26 mouse cellular contexts compared by ENCODE assay signal in genomic region chr9:122314942-122315341, GRCm38 (mm10).
"Had no signal": no experiment of that assay in that cellular context is flagged by ENCODE, and none has a peak within 500 bp of the region (broad histone marks: within the 10 kb centered on the region; RNA-seq: fewer than 3 reads in every experiment).

No protein-coding gene starts in this region.

- ATAC-seq: hindbrain, embryonic 16.5 days; inflammation-experienced regulatory T-cells, adult 6 months; intestine, embryonic 15.5 days; liver, embryonic 12.5 days had no signal

- H3K27me3 ChIP-seq: heart, embryonic 13.5 days; heart, embryonic 15.5 days; intestine, embryonic 15.5 days; kidney, embryonic 15.5 days; limb, embryonic 13.5 days; limb, embryonic 15.5 days; liver, embryonic 12.5 days had no signal

- H3K4me2 ChIP-seq: heart, embryonic 13.5 days; heart, embryonic 15.5 days; hindbrain, embryonic 14.5 days; intestine, embryonic 15.5 days; kidney, embryonic 15.5 days; limb, embryonic 13.5 days; limb, embryonic 15.5 days; liver, embryonic 12.5 days had no signal

- H3K9ac ChIP-seq: heart, embryonic 13.5 days; heart, embryonic 15.5 days; hindbrain, embryonic 14.5 days; intestine, embryonic 15.5 days; kidney, embryonic 15.5 days; limb, embryonic 13.5 days; limb, embryonic 15.5 days; liver, embryonic 12.5 days; liver, embryonic 14.5 days had no signal

- H3K4me1 ChIP-seq: heart, embryonic 10.5 days had no signal

- H3K27ac ChIP-seq: heart, embryonic 10.5 days; heart, embryonic 13.5 days; heart, embryonic 15.5 days; hindbrain, embryonic 14.5 days; intestine, embryonic 15.5 days; kidney, embryonic 15.5 days; kidney, postnatal 0 days; limb, embryonic 13.5 days; limb, embryonic 15.5 days; liver, embryonic 12.5 days; liver, embryonic 14.5 days had no signal

- DNase-seq: gastrocnemius, postnatal 14 days; gastrocnemius, postnatal 36 days; heart, adult 18-20 months; heart, postnatal 14 days; heart, postnatal 36 days; kidney, adult 11 months; kidney, adult 2 months; kidney, adult 9 months; kidney, postnatal 14 days; kidney, postnatal 36 days; layer of hippocampus, adult 9-11 months; layer of hippocampus, postnatal 36 days; left cerebral cortex, postnatal 4 days had no signal

- H3K4me3 ChIP-seq: heart, embryonic 10.5 days; heart, embryonic 13.5 days; heart, embryonic 15.5 days; intestine, embryonic 15.5 days; kidney, embryonic 15.5 days; limb, embryonic 13.5 days; limb, embryonic 15.5 days; liver, embryonic 12.5 days had no signal

- H3K36me3 ChIP-seq: heart, embryonic 10.5 days; heart, embryonic 13.5 days; heart, embryonic 15.5 days; intestine, embryonic 15.5 days; kidney, embryonic 15.5 days; limb, embryonic 13.5 days; limb, embryonic 15.5 days; liver, embryonic 12.5 days had no signal

- H3K9me3 ChIP-seq: heart, embryonic 10.5 days; heart, embryonic 13.5 days; heart, embryonic 15.5 days; intestine, embryonic 15.5 days; kidney, embryonic 15.5 days; limb, embryonic 13.5 days; limb, embryonic 15.5 days; liver, embryonic 12.5 days had no signal
